Mouse (Mus musculus) midbrain, postnatal 0 days (tissue): ENCODE measurements at regions not wholly inside any gene's neighbourhood (a gene's known extent, or its start where the extent isn't known, plus 50 kb on each side); places are given as distances from the start of the nearest gene placed in this dataset.

Experiments
- ATAC-seq: fragments of 200-750 bp; cut with Nextera tagmentation; 2 replicates; pipeline ENCODE4 v1.8.0; 2017; ENCODE audit warnings: moderate number of reproducible peaks, mild to moderate bottlenecking, moderate TSS enrichment, moderate library complexity; ENCODE audit not compliant: low FRiP score
- DNase-seq: peaks from one replicate; pipeline ENCODE4 v3.0.0-alpha.2; 2015; ENCODE audit warnings: low spot score
- H3K27ac ChIP-seq: fragments of 300-500 bp; sonication (generic); 2 replicates; pipeline ENCODE4 v1.5.1; 2014; ENCODE audit warnings: low read depth, mild to moderate bottlenecking, low read length, mixed read lengths
- H3K27me3 ChIP-seq: fragments of 300-500 bp; sonication (generic); 2 replicates; pipeline ENCODE4 v1.6.1; 2014; ENCODE audit warnings: low read length, control low read depth, mixed read lengths; ENCODE audit not compliant: insufficient read depth
- H3K36me3 ChIP-seq: fragments of 300-500 bp; sonication (generic); 2 replicates; pipeline ENCODE4 v1.6.1; 2014; ENCODE audit warnings: low read length, control low read depth, mixed read lengths; ENCODE audit not compliant: insufficient read depth
- H3K4me1 ChIP-seq: fragments of 300-500 bp; sonication (generic); 2 replicates; pipeline ENCODE4 v1.6.1; 2014; ENCODE audit warnings: mild to moderate bottlenecking, control low read depth, antibody characterized with exemption, low read length, mixed read lengths; ENCODE audit not compliant: insufficient read depth
- H3K4me2 ChIP-seq: fragments of 300-500 bp; sonication (generic); 2 replicates; pipeline ENCODE4 v1.6.1; 2014; ENCODE audit warnings: low read depth, mild to moderate bottlenecking, low read length, mixed read lengths; ENCODE audit not compliant: poor library complexity, severe bottlenecking
- H3K4me3 ChIP-seq: fragments of 300-500 bp; sonication (generic); 2 replicates; pipeline ENCODE4 v1.5.1; 2014; ENCODE audit warnings: low read depth, mild to moderate bottlenecking, low read length, moderate library complexity
- H3K9ac ChIP-seq: fragments of 300-500 bp; sonication (generic); replicated peaks from 2 replicates; pipeline ENCODE4 v1.6.1; 2014; ENCODE audit warnings: mild to moderate bottlenecking, low read length, moderate library complexity, mixed read lengths; ENCODE audit not compliant: poor library complexity, severe bottlenecking
- H3K9me3 ChIP-seq: fragments of 300-500 bp; sonication (generic); 2 replicates; pipeline ENCODE4 v1.6.1; 2016; ENCODE audit warnings: low read length, control low read depth
- CTCF ChIP-seq: IDR thresholded peaks from 2 replicates; pipeline ENCODE4 v1.5.1; 2016; ENCODE audit warnings: antibody characterized with exemption, mild to moderate bottlenecking
- WGBS: fragments of 180-500 bp; shearing (Covaris S2); extraction: QIAGEN DNeasy Blood & Tissue Kit; methylation state at CpG from one replicate; pipeline ENCODE4 v1.1.7; 2014; 5-methylcytosine and 5-hydroxymethylcytosine counted together

DNA sequence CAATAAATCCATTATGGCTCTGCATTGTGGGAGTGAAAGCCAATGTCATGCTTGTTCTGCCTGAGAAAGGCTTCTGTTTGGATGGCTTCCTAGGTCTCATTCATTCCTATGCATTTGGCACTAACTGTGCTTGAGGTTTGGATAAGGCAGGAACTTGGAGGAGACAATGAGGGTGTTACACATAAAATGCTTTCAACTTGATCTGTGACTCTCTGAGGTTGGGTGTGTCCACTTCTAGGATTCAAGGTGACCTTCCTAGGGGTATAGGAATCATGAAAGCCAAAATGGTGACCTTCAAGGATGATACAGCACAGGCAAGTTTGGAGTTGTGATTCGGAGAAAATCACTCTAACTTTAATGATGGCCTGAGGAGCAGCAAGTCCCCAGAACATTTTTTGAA is 682.5 kb downstream of the Inhba start:
- Histone ChIP-seq H3K9me3 (no peaks in the 10 kb centered on the region), H3K36me3 (no peaks in the 10 kb centered on the region), H3K4me3 (no peak overlapping the region), H3K9ac (no peak overlapping the region), H3K4me1 (no peaks in the 10 kb centered on the region), H3K27ac (no peak overlapping the region), H3K27me3 (no peaks in the 10 kb centered on the region), H3K4me2 (no peak overlapping the region)
- no peak for TF ChIP-seq CTCF
- ATAC-seq = no peak
- no peak for DNase-seq
- 93% methylated on average over 1 of the region's 1 CpGs for WGBS

DNA sequence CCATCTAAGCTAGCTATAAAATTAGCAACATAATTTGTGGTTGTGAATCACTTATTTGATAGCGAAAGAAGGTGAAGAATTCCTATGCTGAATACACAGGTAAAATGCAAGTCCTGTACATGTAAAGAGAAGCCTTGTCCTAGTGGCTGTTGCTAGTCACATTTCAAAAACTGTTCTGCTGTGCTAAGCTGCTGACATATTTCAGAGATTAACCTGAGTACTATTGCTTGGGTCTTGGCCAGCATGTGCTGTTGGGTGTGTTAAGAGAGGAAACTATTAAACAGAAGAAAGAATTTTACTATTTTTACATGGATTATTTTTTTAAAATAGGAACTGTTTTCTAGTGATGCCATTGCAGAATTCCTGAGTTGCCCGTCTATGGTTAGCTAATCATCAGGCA is 689.3 kb downstream of the Inhba start:
- Histone ChIP-seq H3K9ac (no peak overlapping the region), H3K4me1 (no peaks in the 10 kb centered on the region), H3K27me3 (no peaks in the 10 kb centered on the region), H3K9me3 (no peaks in the 10 kb centered on the region), H3K4me3 (no peak overlapping the region), H3K27ac (no peak overlapping the region), H3K36me3 (no peaks in the 10 kb centered on the region), H3K4me2 (no peak overlapping the region)
- WGBS = 83% methylated on average over 2 of the region's 2 CpGs
- TF ChIP-seq CTCF = no peak
- no peak for DNase-seq
- ATAC-seq = no peak

- H3K4me1 ChIP-seq = no peaks in the 10 kb centered on the region
- no peaks in the 10 kb centered on the region for H3K27me3 ChIP-seq
- no peak overlapping the region for H3K4me3 ChIP-seq
- no peak for DNase-seq
- no peak overlapping the region for H3K4me2 ChIP-seq
- H3K9me3 ChIP-seq = no peaks in the 10 kb centered on the region
- TF ChIP-seq CTCF = no peak
- no peaks in the 10 kb centered on the region for H3K36me3 ChIP-seq
- 79% methylated on average over 1 of the region's 1 CpGs for WGBS
- no peak; the same call in 1 of the 2 replicates for ATAC-seq
- no peak overlapping the region for H3K27ac ChIP-seq
- no peak overlapping the region for H3K9ac ChIP-seq
Observed at GRCm38 (mm10) chr13:16702138-16702537, 690.5 kb downstream of the Inhba start.

- ATAC-seq = no peak
- Histone ChIP-seq H3K9me3 (no peaks in the 10 kb centered on the region), H3K36me3 (no peaks in the 10 kb centered on the region), H3K27ac (no peak overlapping the region), H3K4me2 (no peak overlapping the region), H3K4me1 (no peaks in the 10 kb centered on the region), H3K4me3 (no peak overlapping the region), H3K27me3 (no peaks in the 10 kb centered on the region), H3K9ac (no peak overlapping the region)
- WGBS = 65% methylated on average over 10 of the region's 10 CpGs
- no peak for TF ChIP-seq CTCF
- DNase-seq = peak; percentile 28
Observed at GRCm38 (mm10) chr13:16705217-16706104, 693.8 kb downstream of the Inhba start.

- WGBS = 35% methylated on average over 1 of the region's 1 CpGs
- H3K4me2 ChIP-seq = no peak overlapping the region
- no peak overlapping the region for H3K27ac ChIP-seq
- DNase-seq (no peak), ATAC-seq (no peak)
- no peak overlapping the region for H3K4me3 ChIP-seq
- TF ChIP-seq CTCF = no peak
- no peak overlapping the region for H3K9ac ChIP-seq
- H3K27me3 ChIP-seq = no peaks in the 10 kb centered on the region
- no peaks in the 10 kb centered on the region for H3K36me3 ChIP-seq
- no peaks in the 10 kb centered on the region for H3K9me3 ChIP-seq
- no peaks in the 10 kb centered on the region for H3K4me1 ChIP-seq
Observed at GRCm38 (mm10) chr13:16706105-16706442, 694.4 kb downstream of the Inhba start.

GRCm38 (mm10) chr13:16715296-16715960 is 703.8 kb downstream of the Inhba start:
- H3K9ac ChIP-seq = no peak overlapping the region
- no peak for TF ChIP-seq CTCF
- H3K4me3 ChIP-seq = no peak overlapping the region
- no peaks in the 10 kb centered on the region for H3K9me3 ChIP-seq
- H3K27me3 ChIP-seq = no peaks in the 10 kb centered on the region
- DNase-seq (no peak), ATAC-seq (no peak)
- no peaks in the 10 kb centered on the region for H3K36me3 ChIP-seq
- 76% methylated on average over 5 of the region's 5 CpGs for WGBS
- no peaks in the 10 kb centered on the region for H3K4me1 ChIP-seq
- no peak overlapping the region for H3K27ac ChIP-seq
- H3K4me2 ChIP-seq = no peak overlapping the region
